Mouse (Mus musculus) inflammation-experienced regulatory T-cells, adult 6 months (primary cell): ENCODE results near the gene Ly6g5c. TPM values are rescaled to one million over a fixed set of nuclear protein-coding genes. Genes with fewer than 3 reads are reported as not detected.

Experiments
- ATAC-seq: one replicate; pipeline ENCODE4 v1.8.0; 2017
- polyA plus RNA-seq, 3 experiments: library from polyadenylated mRNA; unstranded; fragments of 100-300 nt; shearing (Covaris generic); gene quantifications; one replicate each; pipeline ENCODE4 v1.2.1; 2017

The Ly6g5c gene
- polyA plus RNA-seq, 3 experiments from 2014 or later = not detected

- ATAC-seq = no peak
Measured at GRCm38 (mm10) chr17:35082841-35083576, 25.1 kb upstream of the Ly6g5c start.

- ATAC-seq = no peak
Measured at GRCm38 (mm10) chr17:35083929-35084497, 24.1 kb upstream of the Ly6g5c start.

GRCm38 (mm10) chr17:35085208-35085865 is 22.7 kb upstream of the Ly6g5c start, which contains the start of gene Ly6g6f:
TSS of gene Ly6g6f (minus strand) at chr17:35085610.
- ATAC-seq = no peak

GRCm38 (mm10) chr17:35088151-35088550 is 19.9 kb upstream of the Ly6g5c start:
- ATAC-seq = no peak

- peak; percentile 95 for ATAC-seq
Measured at GRCm38 (mm10) chr17:35088825-35089644, 19.0 kb upstream of the Ly6g5c start, which contains the start of gene Abhd16a. TSS of gene Abhd16a (plus strand) at chr17:35089263.

- no peak for ATAC-seq
Measured at GRCm38 (mm10) chr17:35090166-35090932, 17.7 kb upstream of the Ly6g5c start.

GRCm38 (mm10) chr17:35092403-35093198 is 15.5 kb upstream of the Ly6g5c start:
- ATAC-seq = no peak

- no peak for ATAC-seq
Measured at GRCm38 (mm10) chr17:35094475-35095365, 13.4 kb upstream of the Ly6g5c start.

- ATAC-seq = no peak
Measured at GRCm38 (mm10) chr17:35096597-35096996, 11.5 kb upstream of the Ly6g5c start.

GRCm38 (mm10) chr17:35097164-35097655 is 10.9 kb upstream of the Ly6g5c start:
- no peak for ATAC-seq

- ATAC-seq = no peak
Measured at GRCm38 (mm10) chr17:35100196-35100765, 7.8 kb upstream of the Ly6g5c start.

GRCm38 (mm10) chr17:35101161-35101560 is 6.9 kb upstream of the Ly6g5c start:
- no peak for ATAC-seq

GRCm38 (mm10) chr17:35102299-35102698 is 5.8 kb upstream of the Ly6g5c start:
- ATAC-seq = no peak

GRCm38 (mm10) chr17:35103221-35103690 is 4.8 kb upstream of the Ly6g5c start:
- no peak for ATAC-seq

- ATAC-seq = no peak
Measured at GRCm38 (mm10) chr17:35104079-35104478, 4.0 kb upstream of the Ly6g5c start.

- ATAC-seq = no peak
Measured at GRCm38 (mm10) chr17:35104754-35105153, 3.3 kb upstream of the Ly6g5c start.

- ATAC-seq = no peak
Measured at GRCm38 (mm10) chr17:35105740-35106389, 2.2 kb upstream of the Ly6g5c start.

GRCm38 (mm10) chr17:35106522-35106921 is 1.6 kb upstream of the Ly6g5c start:
- no peak for ATAC-seq

GRCm38 (mm10) chr17:35111774-35112173 is 3.7 kb downstream of the Ly6g5c start:
- no peak for ATAC-seq
